Mouse (Mus musculus) megakaryocyte, embryonic 14.5 days (primary cell): Measurements from ENCODE around the gene Hhat. TPM values are rescaled to one million over a fixed set of nuclear protein-coding genes. Genes with fewer than 3 reads are reported as not detected.

Experiments used
- H3K27me3 ChIP-seq: replicated peaks from 2 replicates; pipeline ENCODE3; 2012; ENCODE audit warnings: inconsistent platforms
- H3K36me3 ChIP-seq: replicated peaks from 2 replicates; pipeline ENCODE3; 2012; ENCODE audit warnings: low read length, inconsistent platforms, mixed read lengths
- H3K4me1 ChIP-seq: 2 replicates; pipeline ENCODE4 v1.6.1; 2012; ENCODE audit warnings: inconsistent platforms
- H3K4me3 ChIP-seq: replicated peaks from 2 replicates; pipeline ENCODE3; 2012; ENCODE audit warnings: moderate library complexity, mild to moderate bottlenecking, inconsistent platforms
- H3K9me3 ChIP-seq: 2 replicates; pipeline ENCODE4 v1.6.1; 2012; ENCODE audit warnings: inconsistent platforms
- FLI1 ChIP-seq: IDR thresholded peaks from 2 replicates; pipeline ENCODE4 v1.6.1; 2012; ENCODE audit warnings: low read length, inconsistent platforms, mixed read lengths
- GATA1 ChIP-seq: IDR thresholded peaks from 3 replicates; pipeline ENCODE4 v1.6.1; 2012; ENCODE audit warnings: mixed read lengths, low read length, inconsistent platforms, borderline replicate concordance
- polyA plus RNA-seq: library from polyadenylated mRNA; stranded (reverse); fragments of >175 nt; gene quantifications from 2 replicates; pipeline ENCODE4 v1.2.3, GENCODE M21; 2012; ENCODE audit warnings: low replicate concordance; ENCODE audit not compliant: insufficient read depth

The Hhat gene
- polyA plus RNA-seq, 1 experiment, result 0.03 TPM

- H3K9me3 ChIP-seq, result 0 out of 2 replicates have a peak, but pooled peaks cover 5% of the 10 kb centered on the region
- H3K36me3 ChIP-seq, result no peaks in the 10 kb centered on the region
- no peak overlapping the region for H3K4me3 ChIP-seq
- TF ChIP-seq GATA1, result no peak
- TF ChIP-seq FLI1, result no peak
- peaks cover 8% of the 10 kb centered on the region for H3K27me3 ChIP-seq
- no peaks in the 10 kb centered on the region for H3K4me1 ChIP-seq
Observed at GRCm38 (mm10) chr1:192700339-192701073, 70.5 kb downstream of the Hhat start.

DNA sequence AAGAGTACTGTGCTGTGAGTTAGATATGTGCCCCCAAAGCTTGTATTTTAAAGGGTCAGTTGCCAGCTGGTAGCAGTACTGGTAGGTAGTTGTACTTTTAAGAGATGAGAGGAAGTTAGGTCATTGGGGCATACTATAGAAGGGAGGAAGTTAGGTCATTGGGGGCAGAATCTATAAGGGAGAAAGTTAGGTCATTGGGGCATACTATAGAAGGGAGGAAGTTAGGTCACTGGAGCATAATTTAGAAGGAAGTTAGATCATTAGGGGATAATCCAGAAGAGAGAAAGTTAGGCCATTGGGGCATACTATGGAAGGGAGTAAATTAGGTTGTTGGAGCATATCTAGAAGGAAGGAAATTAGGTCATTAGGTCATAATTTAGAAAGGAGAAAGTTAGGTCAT is 71.9 kb downstream of the Hhat start:
- no peaks in the 10 kb centered on the region for H3K36me3 ChIP-seq
- no peak overlapping the region for H3K4me3 ChIP-seq
- H3K4me1 ChIP-seq, result no peaks in the 10 kb centered on the region
- peaks cover 6% of the 10 kb centered on the region for H3K27me3 ChIP-seq
- TF ChIP-seq GATA1 (no peak), FLI1 (no peak)
- 0 out of 2 replicates have a peak, but pooled peaks cover 5% of the 10 kb centered on the region for H3K9me3 ChIP-seq

GRCm38 (mm10) chr1:192696371-192696863 is 74.6 kb downstream of the Hhat start:
- Histone ChIP-seq H3K4me1 (no peaks in the 10 kb centered on the region), H3K27me3 (peaks cover 6% of the 10 kb centered on the region), H3K9me3 (peaks cover 11% of the 10 kb centered on the region), H3K36me3 (no peaks in the 10 kb centered on the region), H3K4me3 (no peak overlapping the region)
- TF ChIP-seq GATA1 (no peak), FLI1 (no peak)

GRCm38 (mm10) chr1:192693644-192694043 is 77.4 kb downstream of the Hhat start:
- no peak overlapping the region for H3K4me3 ChIP-seq
- H3K27me3 ChIP-seq, result peaks cover 4% of the 10 kb centered on the region
- H3K36me3 ChIP-seq, result no peaks in the 10 kb centered on the region
- TF ChIP-seq GATA1, result no peak
- no peak for TF ChIP-seq FLI1
- peaks cover 11% of the 10 kb centered on the region for H3K9me3 ChIP-seq
- no peaks in the 10 kb centered on the region for H3K4me1 ChIP-seq

DNA sequence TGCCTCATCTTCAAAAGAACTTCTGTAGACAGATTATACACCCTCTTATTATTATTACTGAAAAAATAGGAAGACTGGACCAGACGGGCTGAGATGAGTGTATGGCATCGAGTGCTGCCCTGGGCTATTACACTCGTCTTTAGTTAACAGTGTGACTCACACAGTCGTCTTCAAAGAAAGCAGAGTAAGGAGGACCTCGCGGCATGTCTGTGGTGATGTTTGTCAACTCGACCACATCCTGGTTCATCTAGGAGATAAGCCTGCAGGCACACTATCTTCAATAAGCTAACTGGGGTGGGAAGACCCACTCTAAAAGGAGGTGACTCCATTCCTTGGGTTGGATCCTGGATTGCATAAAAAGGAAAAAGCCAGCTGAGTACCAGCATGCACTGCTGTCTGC is 78.0 kb downstream of the Hhat start:
- H3K4me1 ChIP-seq, result no peaks in the 10 kb centered on the region
- TF ChIP-seq GATA1 (no peak), FLI1 (no peak)
- H3K36me3 ChIP-seq, result no peaks in the 10 kb centered on the region
- H3K9me3 ChIP-seq, result peaks cover 11% of the 10 kb centered on the region
- H3K4me3 ChIP-seq, result no peak overlapping the region
- H3K27me3 ChIP-seq, result peaks cover 4% of the 10 kb centered on the region

DNA sequence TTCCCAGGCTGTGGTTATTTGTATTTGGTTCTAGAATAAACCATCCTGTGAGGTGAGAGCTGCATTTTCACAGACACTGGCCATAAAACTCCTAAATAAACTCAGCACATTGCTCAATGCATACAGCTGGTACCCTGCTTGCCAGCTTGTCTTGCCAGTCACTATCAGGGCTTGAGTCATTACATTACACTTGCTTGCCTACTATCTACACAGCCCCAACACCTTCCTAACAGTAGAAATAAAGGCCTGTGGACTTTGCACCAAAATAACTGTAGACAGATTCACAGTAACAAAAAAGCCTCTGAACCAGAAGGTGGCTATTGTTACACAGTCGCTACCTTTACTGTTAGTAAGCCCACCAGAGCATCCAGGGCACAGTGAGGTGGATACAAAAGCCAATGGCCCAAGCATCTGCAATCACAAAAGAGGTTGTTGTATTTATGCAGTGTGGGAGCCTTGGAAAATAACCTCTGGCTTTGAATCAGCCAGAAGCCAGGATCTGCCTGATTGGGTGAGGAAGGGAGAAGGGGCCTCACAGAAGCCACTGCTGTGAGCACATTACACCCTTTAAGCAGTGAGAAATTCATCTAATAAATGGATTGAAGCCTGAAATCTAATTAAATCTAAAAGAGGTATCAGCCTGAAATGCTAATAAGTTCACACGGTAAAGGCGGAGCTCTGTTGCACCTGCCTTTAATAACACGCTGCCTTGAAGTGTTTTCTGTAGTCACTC is 88.6 kb downstream of the Hhat start:
- peaks cover 17% of the 10 kb centered on the region for H3K9me3 ChIP-seq
- no peak overlapping the region for H3K4me3 ChIP-seq
- no peak for TF ChIP-seq GATA1
- TF ChIP-seq FLI1, result no peak
- H3K4me1 ChIP-seq, result no peaks in the 10 kb centered on the region
- no peaks in the 10 kb centered on the region for H3K27me3 ChIP-seq
- H3K36me3 ChIP-seq, result no peaks in the 10 kb centered on the region

DNA sequence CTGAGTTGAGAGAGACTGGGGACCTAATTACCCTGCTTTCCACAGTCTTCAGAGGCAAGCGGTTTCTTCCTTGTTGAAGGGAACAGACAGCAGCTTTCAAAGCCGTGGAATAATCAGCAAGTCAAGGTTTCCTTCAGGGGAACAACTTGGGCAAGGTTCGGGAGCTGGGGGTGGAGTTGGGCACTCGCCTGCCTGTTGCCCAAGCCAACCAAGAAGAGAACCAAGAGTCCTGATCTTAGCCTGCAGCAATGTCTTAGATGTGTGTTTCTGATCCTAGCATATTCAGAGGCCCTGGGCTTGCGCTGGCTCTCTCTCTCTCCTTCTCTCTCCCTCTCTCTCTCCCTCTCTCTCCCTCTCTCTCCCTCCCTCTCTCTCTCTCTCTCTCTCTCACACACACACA is 93.8 kb downstream of the Hhat start:
- TF ChIP-seq GATA1 (no peak), FLI1 (no peak)

GRCm38 (mm10) chr1:192663608-192664007 is 107.4 kb downstream of the Hhat start:
- Histone ChIP-seq H3K4me1 (peaks cover 7% of the 10 kb centered on the region; the same call in 1 of the 2 replicates), H3K27me3 (peaks cover 7% of the 10 kb centered on the region), H3K9me3 (peaks cover 12% of the 10 kb centered on the region), H3K4me3 (no peak overlapping the region), H3K36me3 (no peaks in the 10 kb centered on the region)
- TF ChIP-seq GATA1, result no peak
- TF ChIP-seq FLI1, result no peak

More for the DNA sequence above, 93.8 kb downstream of the Hhat start:
- Histone ChIP-seq H3K4me3 (no peak overlapping the region), H3K9me3 (peaks cover 28% of the 10 kb centered on the region), H3K4me1 (no peaks in the 10 kb centered on the region), H3K36me3 (no peaks in the 10 kb centered on the region), H3K27me3 (peaks cover 2% of the 10 kb centered on the region)

DNA sequence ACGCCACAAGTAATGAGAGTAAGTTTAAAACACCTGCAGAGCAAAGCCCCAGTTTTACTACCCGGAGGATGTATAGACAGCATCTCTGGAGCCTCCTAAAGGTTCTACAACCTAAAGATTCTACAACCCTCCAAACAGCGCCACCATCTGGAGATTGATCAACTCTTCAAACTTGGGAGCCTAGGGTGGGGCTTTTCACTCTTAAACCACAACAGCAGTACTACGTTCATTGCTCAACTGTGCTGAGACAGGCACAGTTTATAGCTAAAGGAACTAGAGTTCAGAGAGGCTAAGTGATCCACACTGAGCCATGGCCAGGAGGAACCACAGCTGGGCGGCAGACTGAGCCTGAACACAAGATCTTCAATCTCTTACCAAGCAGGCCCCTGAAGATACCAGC is 107.9 kb downstream of the Hhat start:
- TF ChIP-seq GATA1 (no peak), FLI1 (no peak)
- H3K4me3 ChIP-seq, result no peak overlapping the region
- no peaks in the 10 kb centered on the region for H3K36me3 ChIP-seq
- H3K9me3 ChIP-seq, result peaks cover 12% of the 10 kb centered on the region
- peaks cover 7% of the 10 kb centered on the region for H3K27me3 ChIP-seq
- peaks cover 7% of the 10 kb centered on the region; the same call in 1 of the 2 replicates for H3K4me1 ChIP-seq

DNA sequence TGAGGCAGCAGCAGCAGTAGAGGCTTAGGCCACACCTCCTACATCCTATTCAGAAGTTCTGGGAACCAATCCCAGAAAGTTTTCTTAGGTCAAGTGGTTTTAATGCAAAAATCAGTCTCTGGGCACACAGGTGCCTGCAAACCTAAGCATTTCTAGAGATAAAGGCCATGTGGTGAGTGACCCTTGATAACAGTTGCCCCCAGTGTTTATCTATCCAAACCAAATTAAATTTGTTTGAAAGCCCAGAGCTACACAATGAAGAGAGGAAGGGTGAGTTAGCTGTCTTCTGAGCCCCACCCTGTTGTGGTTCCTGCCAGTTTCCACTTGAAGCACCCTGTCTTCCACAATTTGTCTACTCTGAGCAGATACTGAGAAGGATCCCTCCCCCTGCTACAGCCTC is 109.4 kb downstream of the Hhat start:
- TF ChIP-seq FLI1 (no peak), GATA1 (no peak)
- Histone ChIP-seq H3K4me3 (no peak overlapping the region), H3K9me3 (peaks cover 12% of the 10 kb centered on the region), H3K36me3 (no peaks in the 10 kb centered on the region), H3K27me3 (peaks cover 7% of the 10 kb centered on the region), H3K4me1 (peaks cover 7% of the 10 kb centered on the region; the same call in 1 of the 2 replicates)
